Mouse (Mus musculus): Measurements from ENCODE around the gene Gm9945.

The Gm9945 gene

DNA sequence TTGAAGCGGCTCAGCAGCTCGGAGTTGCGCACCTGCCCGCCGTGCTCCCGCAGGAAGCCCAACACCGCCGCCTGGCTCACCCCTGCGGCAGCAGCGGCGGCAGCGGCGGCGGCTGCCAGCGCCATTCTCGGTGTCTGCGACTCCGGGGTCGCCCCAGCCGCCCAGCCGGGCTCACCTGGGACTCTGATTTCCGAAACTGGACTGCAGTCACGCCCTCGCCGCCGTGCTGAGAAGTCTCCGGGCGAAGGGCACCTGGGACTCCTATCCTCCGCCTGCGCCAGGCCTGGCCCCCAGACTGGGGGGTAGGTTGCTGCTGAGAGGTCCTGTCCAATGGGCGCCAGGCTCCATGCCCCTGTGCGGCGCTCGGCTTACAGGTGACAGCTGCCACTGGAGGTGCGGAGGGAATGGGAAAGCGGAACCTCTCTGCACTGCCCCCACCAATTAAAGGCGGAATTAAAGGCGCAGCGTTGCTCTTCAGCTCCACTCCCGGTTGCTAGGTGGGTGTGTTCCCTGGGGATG, at the start of gene Gm9945, which contains the start of gene Sowaha:
Gene Gm9945, plus strand, starts transcription at position 384 of the 519 bp plus-strand sequence.
Gene Sowaha, minus strand, starts transcription at position 492 of the 519 bp plus-strand sequence.
- DNase-seq (ENCODE audit: low spot score in 2 of 2) = peak; percentile 43 to 47

DNA sequence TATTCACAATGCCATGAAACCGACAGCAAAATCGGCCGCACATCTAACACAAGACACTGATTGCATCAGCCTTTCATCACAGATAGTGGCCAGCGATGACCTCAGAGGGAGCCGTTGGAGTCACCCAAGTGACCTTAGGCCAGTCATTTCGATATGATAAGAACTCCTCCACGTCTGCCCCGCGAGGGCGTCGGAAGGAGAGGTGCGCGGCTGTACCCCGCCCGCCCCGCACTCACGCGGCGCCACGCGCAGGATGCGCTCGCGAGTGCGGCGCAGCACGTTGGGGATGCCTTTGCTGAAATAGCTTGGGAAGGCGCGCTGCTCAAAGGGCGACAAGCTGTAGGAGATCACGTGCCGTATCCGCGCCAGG, 49.7 kb upstream of the Gm9945 start:
- no peak for DNase-seq (ENCODE audit: low spot score in 2 of 2)

DNA sequence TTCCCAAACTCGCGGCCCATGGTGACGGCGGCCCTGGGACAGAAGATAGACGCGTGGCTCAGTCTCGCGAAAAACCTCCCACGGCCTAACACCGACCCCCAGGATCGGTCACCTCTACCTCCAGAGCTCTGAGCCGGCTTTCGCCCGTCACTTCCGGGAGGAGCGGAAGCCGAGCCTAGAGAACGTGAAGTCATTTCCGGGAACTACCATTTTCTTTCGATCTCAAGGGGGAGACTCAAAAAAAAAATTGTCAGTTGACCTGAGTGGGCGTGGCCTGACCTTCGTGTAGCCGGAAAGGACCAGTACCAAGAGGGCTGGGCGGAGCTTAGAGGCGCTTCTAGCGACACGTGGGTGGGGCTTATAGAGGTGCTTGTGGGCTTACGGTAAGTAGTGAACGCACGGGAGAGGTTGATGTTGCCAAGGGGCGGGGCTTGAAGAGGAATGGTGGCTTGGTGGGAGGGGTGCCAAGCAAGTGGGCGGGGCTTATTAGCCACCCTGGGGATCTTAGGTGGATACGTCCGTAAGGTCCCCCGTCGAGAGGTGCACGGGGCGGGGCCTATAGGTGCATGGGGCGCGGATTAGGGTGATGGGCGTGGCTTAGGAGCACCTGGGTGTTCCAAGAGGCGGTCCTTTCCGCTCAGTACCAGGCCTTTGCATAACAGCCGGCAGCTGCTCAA, 49.2 kb upstream of the Gm9945 start, which contains the start of the genes Uqcrq and Gdf9:
Gene Uqcrq, minus strand, starts transcription at position 162 of the 677 bp plus-strand sequence.
Gene Gdf9, plus strand, starts transcription at position 354 of the 677 bp plus-strand sequence.
- peak; percentile 97 to 99 for DNase-seq (ENCODE audit: low spot score in 2 of 2)

DNA sequence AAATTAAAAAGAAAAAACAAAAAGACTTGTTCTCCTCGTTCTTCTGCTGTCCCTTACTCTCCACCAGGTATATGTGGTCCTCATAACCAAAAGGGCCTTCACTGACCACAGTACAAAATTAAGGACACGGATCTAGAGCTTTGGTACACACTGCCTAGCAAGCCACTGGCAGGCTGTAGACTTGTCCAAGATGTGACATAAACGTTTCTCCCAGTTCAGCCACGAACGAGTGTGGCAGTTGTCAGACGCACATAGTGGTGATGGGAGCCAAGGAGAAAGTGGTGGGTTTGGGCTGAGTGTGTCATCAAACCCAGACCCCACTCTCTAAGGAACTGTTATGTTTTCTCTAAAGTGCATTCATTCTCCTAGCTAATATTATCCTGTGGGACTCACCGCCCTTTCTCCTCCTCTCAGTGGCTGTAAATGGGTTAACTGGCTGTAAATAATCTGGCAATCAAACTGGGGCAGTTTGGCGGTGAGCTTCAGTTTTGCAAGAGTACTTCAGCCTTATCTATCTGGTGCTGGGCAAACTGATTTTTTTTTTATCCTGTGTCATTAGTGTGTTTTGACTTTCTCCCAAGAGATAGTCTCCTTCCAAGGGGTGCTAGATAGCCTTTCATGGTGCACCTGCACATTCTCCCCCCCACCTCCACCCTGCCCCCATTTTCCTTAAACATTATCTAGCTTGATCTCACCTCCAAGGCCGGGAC, 48.5 kb upstream of the Gm9945 start:
- DNase-seq (ENCODE audit: low spot score in 2 of 2) = peak in 1 of 2 experiments; percentile 35

DNA sequence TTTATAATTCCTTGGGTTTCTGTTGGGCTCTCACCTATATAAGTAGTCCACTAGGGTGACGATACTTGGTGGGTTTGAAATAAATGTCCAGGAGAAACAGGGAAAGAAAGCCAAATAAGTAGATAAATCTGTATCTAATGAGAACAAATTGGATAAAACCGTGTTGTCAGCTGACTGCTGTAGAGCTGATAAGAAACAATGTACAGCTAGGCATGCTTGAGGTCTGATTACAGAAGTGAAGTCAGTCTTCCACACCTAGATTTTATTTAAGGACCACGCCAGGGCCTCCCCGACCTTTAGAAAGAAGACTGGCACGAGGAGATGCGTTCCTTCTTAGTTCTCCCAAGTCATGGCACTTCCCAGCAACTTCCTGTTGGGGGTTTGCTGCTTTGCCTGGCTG, 46.9 kb upstream of the Gm9945 start:
- DNase-seq (ENCODE audit: low spot score in 2 of 2) = no peak

DNA sequence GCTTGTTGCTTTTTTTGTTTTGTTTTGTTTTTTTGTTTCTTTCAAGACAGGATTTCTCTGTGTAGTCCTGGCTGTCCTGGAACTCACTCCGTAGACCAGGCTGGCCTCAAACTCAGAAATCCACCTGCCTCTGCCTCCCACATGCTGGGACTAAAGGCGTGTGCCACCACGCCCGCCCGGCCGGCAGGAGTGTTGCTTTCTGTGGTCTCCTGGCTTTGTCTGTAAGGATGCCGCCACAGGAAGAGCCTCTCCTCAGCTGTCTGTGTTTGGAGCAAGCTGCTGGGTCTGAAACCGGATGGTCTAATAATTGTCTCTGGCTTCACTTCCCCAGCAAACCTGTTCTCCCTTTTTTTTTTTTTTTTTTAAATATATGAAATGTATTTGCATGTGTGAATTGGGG, 44.5 kb upstream of the Gm9945 start:
- no peak for DNase-seq (ENCODE audit: low spot score in 2 of 2)

DNA sequence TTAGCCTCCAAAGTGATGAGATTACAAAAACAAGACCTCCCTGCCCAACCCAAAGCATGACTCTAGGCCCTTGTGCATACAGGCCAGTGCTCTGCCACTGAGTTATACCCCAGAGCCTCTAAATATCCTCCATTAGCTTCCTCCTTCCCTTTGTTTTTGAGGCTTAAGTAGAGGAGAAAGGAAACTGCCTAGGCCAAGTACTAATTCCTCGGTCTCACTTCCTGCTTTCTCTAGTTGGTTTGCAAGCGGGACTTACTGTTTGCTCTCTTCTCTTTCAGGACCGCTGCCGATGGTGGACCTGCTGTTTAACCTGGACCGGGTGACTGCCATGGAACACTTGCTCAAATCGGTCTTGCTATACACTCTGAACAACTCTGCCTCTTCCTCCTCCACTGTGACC, 43.6 kb upstream of the Gm9945 start:
- DNase-seq (ENCODE audit: low spot score in 2 of 2) = no peak

DNA sequence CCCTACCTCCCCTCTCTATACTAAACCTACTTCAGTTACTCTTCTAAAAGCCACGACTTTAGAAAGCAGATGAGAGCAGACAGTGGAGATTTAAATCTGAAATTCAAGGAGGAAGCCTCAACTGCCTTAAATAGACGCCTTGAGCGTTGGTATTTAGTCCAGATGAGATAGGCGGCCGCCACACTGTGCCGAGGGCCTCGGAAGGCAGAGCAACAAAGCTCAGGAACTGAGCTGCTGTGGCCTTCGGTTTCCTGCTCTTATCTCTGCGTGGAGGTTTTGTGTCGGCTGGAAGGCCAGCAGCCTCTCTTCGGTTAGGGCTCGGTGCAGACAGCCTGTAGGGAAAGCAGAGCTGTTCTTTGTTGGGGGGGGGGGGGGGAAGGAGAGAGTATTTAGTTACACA, 38.0 kb upstream of the Gm9945 start:
- DNase-seq (ENCODE audit: low spot score in 2 of 2) = no peak

DNA sequence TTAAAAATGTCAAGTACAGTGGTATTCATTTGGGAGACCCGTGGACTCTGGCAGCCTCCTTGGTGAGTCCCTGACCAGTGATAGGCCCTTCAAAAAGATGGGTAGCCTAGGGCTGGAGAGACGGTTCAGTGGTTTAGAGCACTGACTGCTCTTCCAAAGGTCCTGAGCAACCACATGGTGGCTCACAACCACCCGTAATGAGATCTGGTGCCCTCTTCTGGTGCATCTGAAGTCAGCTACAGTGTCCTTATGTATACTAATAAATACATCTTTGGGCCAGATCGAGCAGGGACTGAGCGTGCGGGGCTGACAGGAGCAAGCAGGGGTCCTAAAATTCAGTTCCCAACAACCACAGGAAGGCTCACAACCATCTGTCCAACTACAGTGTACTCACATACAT, 36.1 kb upstream of the Gm9945 start:
- DNase-seq (ENCODE audit: low spot score in 2 of 2) = no peak

DNA sequence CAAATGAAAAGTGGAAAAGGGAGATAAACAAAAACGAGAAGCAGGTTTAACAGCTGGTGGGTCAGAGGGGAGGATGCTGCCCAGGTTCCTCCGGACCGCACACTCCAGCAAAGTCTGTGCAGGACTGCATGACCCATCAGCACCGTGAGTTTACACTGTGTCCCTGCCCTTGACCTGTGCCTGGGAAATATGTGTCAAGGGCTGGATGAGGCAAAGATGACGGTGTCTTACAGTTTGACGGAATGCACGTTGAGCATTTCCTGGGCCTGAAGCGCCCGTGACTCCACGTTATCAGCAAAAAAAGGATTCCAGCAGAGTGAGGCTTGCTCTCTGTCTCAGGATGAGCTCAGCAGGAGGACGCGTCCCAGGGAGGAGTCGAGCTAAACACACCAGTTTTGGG, 34.4 kb upstream of the Gm9945 start:
- no peak for DNase-seq (ENCODE audit: low spot score in 2 of 2)

DNA sequence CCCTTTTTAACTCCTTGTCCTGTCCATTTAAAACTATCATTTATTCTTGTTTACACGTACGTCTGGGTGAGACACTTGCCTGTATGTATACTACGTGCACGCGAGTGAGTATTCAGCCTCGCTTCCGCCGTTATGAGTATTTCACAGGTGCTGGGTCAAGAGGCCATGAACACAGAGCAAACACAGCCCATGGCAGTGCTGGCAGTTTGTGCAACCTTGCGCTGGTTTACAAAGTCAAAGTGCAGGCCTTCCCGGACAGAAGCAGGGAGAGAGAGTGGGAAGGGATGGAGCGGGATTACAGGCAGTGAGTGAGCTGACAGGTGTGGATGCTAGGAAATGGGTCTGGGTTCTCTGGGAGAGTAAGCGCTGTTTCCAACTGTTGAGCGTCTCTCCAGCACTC, 33.8 kb upstream of the Gm9945 start:
- DNase-seq (ENCODE audit: low spot score in 2 of 2) = no peak

DNA sequence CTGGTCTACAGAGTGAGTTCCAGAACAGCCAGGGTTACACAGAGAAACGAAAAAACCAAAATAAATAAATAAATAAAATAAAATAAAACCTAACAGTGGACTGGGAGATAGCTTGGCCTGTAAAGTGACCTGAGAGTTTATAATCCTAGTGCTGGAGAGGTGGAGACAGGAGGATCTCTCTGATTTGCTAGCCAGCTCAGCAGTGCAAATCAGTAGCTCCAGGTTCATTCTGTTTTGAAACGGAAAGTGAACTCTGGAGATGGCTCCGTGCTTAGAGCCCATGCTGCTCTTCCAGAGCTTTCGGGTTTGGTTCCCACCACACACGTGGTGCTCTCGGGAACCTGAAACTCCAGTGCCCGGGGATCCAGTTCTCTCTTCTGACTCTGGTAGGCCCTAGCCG, 32.0 kb upstream of the Gm9945 start:
- DNase-seq (ENCODE audit: low spot score in 2 of 2) = no peak

DNA sequence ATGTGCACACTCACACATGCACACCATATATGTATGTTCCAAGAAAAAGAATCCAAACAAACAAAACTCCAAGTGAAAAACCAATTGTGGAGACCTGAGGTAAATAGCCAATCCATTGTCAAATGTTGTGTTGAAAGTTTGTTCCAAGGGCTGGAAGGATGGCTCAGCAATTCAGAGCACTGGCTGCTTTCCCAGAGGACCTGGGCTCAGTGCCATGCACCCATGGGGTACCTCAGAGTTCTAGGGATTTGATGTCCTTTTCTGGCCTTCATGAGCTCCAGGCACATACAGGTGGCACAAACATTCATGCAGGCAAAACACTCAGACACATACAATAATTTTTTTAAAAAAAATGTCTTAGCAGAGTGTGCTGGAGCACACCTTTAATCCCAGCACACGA, 31.4 kb upstream of the Gm9945 start:
- DNase-seq (ENCODE audit: low spot score in 2 of 2) = peak in 1 of 2 experiments; percentile 57

DNA sequence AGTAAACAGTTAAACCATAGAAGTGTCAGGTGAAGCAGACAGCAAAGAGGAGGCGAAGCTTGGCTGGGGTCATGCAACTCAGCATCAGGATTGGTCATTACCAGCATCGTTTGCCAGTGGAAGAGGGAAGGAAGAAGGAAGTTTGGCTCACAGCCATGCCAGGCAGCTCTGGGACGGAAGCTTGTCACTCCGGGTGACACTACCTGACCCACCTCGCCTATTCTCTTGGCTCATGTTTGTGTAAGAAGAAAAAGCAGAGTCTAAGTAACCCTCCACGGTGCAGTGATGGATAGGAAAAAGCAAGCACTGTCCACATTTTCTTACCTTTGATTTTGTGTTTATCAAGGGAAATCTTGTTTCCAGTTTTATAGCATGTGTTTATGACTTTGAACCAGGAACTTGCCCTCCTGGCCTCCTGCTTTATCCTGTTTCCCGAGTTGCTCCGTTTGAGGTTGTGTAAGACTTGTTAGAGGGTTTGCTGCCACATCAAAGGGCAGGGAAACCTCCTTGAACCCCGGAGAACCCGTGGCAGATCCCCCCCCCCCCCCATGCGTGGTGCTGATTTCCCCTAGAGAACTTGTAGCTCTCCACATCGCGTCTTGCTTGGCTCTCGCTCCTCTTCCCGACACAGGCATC, 29.8 kb upstream of the Gm9945 start:
- no peak for DNase-seq (ENCODE audit: low spot score in 2 of 2)

DNA sequence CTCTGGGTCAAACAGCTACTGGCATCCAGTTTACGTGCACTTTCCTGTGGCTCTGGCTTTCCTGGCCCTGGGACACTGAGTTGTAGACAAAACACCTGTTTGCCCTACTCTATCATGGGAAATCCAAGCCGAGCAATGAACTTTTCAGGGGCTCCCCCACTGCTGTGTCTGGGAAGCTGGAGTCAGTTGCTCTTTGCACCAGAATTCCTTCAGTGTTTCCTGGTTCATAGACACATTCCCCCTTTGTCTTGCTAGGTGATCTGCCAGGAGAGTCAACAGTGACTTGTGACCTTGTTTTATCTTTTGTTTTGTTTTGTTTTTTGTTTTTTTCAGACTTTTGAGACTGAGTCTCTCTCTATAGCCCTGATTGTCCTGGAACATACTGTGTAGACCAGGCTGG, 28.6 kb upstream of the Gm9945 start:
- DNase-seq (ENCODE audit: low spot score in 2 of 2) = no peak

DNA sequence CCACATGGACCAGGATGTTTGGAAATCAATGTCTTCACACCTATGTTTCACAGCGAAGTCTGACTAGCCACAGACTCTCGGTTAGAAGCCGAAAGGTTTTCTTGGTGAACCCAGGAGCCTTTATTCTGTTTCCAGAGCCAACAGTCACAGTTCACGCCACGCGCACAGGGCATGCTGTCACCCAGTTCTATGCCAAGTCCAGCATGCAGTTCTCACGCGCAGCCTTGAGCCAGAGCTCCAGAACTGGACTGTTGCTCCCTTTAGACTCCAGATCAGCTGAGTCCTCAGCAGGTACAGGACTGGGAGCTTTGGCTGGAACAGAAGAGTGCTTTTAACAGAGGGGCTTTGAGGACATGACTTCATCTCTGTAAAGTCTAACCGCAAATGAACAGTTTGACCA, 27.6 kb upstream of the Gm9945 start:
- no peak for DNase-seq (ENCODE audit: low spot score in 2 of 2)

DNA sequence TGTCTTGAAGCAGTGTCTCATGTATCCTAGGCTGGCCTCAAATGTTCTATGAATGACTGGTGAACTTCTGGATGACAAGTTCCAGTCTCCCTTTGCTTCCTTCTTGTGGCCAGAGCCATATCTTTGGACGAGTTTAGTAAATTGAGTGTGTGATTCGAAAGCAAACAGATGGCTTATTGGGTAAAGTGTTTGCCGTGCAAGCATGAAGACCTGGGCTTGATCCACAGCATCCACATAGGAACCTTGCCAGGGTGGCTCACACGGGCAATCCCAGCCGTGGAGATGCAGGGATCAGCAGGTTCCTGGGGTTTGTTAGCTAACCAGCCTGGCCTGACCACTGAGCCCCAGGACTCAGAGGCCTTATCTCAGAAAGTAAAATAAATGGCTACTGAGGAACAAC, 26.9 kb upstream of the Gm9945 start:
- DNase-seq (ENCODE audit: low spot score in 2 of 2) = no peak

DNA sequence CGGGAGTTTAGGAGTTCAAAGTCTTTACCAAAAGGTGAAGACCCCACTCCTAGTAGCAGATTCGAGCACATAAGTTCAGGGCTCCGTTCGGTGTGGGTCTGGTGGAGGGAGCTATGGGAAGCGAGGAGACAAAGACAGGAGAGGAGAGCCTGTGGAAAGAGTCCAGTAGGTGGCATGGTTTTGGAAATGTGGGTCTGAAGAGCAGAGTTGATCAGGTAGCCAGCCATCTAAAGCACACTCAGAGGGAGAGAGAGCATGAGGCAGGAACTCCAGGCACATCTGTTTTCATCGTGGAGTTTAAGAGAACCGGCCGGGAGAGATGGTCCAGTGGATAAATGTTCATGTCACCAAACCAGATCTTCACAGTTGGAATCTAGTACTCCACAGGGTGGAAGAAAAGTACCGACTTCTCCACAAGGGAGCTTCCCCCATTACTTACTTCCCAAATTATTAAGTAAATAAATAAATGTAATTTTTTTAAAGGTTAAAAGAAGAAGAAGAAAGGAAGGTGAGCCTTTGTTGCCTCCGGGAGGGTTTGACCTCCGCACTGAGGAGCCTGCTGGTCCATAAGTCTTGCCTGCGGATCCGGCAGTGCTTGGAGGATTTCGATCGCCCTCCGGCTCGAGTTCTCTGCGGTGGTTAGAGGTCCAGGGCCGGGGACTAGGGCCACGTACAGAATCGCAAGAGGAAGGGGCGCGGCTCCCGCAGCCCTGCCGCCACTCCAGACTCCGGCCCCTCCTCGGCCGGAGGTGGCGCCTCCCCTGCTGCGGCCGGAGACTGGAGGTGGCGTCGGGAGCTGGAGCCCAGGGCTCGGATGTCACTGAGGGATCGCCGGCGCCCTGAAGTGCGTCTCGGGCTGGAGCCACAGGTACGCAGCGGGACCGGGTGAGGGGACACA, 23.2 kb upstream of the Gm9945 start, which contains the start of the genes Gm10447 and Shroom1:
Gene Gm10447, minus strand, starts transcription at position 637 of the 898 bp plus-strand sequence.
Gene Shroom1, plus strand, starts transcription at position 732 of the 898 bp plus-strand sequence.
- peak; percentile 52 to 72 for DNase-seq (ENCODE audit: low spot score in 2 of 2)

DNA sequence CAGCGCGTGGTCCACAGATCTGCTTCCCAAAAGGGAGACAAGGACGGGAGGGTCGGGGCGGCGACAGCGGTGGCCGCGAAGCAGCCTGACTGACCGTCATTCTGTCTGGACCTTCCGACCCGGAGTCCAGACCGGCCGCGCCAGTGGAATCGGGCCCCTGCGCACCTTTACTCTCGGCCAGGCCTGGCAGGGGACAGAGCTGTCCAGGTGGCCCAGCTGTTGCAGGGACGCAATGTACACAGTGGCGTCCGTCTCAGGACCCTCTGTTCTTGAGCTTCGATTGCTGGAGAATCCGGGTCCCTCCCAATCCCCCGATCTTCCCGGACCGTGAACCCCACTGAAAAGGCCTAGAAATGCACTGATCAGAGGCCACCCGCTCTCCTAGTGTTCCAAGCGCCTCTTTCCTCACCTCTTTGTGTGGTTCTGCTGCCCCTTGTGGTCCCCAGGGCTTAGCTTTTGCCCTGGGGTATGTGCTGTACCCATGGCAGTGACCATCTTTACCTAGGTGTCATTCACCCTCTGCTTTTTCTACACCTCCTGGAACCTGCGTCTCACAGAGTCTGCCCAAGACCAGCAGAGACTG, 22.5 kb upstream of the Gm9945 start:
- DNase-seq (ENCODE audit: low spot score in 2 of 2) = no peak

DNA sequence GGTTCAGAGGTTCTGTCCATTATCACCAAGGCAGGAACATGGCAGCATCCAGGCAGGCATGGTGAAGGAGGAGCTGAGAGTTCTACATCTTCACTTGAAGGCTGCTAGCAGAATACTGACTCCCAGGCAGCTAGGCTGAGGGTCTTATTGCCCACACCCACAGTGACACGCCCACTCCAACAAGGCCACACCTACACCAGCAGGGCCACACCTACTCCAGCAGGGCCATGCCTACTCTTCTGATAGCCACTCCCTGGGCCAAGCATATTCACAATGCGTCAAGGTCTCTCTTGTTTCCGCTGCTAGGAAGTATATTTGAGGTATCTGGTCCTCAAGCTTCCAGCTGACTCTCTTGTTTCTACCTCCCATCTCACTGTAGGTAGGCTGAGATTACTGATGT, 21.0 kb upstream of the Gm9945 start:
- no peak for DNase-seq (ENCODE audit: low spot score in 2 of 2)

DNA sequence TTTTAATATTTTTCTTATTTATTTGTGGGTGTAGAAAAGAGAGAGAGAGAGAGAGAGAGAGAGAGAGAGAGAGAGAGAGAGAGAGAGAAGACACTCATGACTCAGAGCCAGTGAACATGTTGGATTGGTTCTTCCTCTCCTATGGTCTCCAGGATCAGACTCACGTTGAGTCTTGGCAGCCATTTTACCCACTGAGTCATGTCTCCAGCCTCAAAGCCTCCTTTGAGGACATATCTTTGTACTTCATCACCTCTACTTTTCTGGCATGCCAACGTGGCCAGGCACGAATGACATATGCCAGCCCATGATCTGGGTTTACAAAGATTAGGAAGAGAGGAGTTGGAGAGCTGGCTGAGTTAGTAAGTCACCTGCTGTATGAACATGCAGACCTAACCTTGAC, 19.8 kb upstream of the Gm9945 start:
- DNase-seq (ENCODE audit: low spot score in 2 of 2) = no peak
